Mouse (Mus musculus) liver, embryonic 13.5 days (tissue): ENCODE measurements at regions not wholly inside any gene's neighbourhood (a gene's known extent, or its start where the extent isn't known, plus 50 kb on each side); places are given as distances from the start of the nearest gene placed in this dataset.

ENCODE experiments used
- ATAC-seq: fragments of 200-750 bp; cut with Nextera tagmentation; 2 replicates; pipeline ENCODE4 v1.8.0; 2017; ENCODE audit warnings: low read depth, mild to moderate bottlenecking, moderate number of reproducible peaks, moderate library complexity
- DNase-seq: peaks from one replicate; pipeline ENCODE4 v3.0.0; 2022
- H3K27ac ChIP-seq: fragments of 300-500 bp; sonication (generic); 2 replicates; pipeline ENCODE4 v1.5.1; 2015; ENCODE audit warnings: moderate library complexity, mild to moderate bottlenecking, inconsistent platforms
- H3K27me3 ChIP-seq: fragments of 300-500 bp; sonication (generic); 2 replicates; pipeline ENCODE4 v1.6.1; 2015; ENCODE audit warnings: mild to moderate bottlenecking, inconsistent platforms
- H3K36me3 ChIP-seq: fragments of 300-500 bp; sonication (generic); 2 replicates; pipeline ENCODE4 v1.6.1; 2015; ENCODE audit warnings: mild to moderate bottlenecking, inconsistent platforms
- H3K4me1 ChIP-seq: fragments of 300-500 bp; sonication (generic); replicated peaks from 2 replicates; pipeline ENCODE4 v1.6.1; 2015; ENCODE audit warnings: inconsistent platforms
- H3K4me2 ChIP-seq: fragments of 300-500 bp; sonication (generic); 2 replicates; pipeline ENCODE4 v1.6.1; 2015; ENCODE audit warnings: inconsistent platforms, mild to moderate bottlenecking, moderate library complexity
- H3K4me3 ChIP-seq: fragments of 300-500 bp; sonication (generic); replicated peaks from 2 replicates; pipeline ENCODE4 v1.5.1; 2015; ENCODE audit warnings: mild to moderate bottlenecking, inconsistent platforms
- H3K9ac ChIP-seq: fragments of 300-500 bp; sonication (generic); 2 replicates; pipeline ENCODE4 v1.6.1; 2015; ENCODE audit warnings: mild to moderate bottlenecking, inconsistent platforms
- H3K9me3 ChIP-seq: fragments of 300-500 bp; sonication (generic); replicated peaks from 2 replicates; pipeline ENCODE4 v1.6.1; 2016; ENCODE audit warnings: inconsistent platforms
- WGBS: fragments of 180-500 bp; shearing (Covaris S2); methylation state at CpG from one replicate; pipeline ENCODE4 v1.1.7; 2015; ENCODE audit not compliant: insufficient replicate concordance; 5-methylcytosine and 5-hydroxymethylcytosine counted together

GRCm38 (mm10) chr9:30021981-30022380 is 59.0 kb upstream of the Ntm start:
- Histone ChIP-seq H3K4me1 (no peaks in the 10 kb centered on the region), H3K4me3 (no peak overlapping the region), H3K27me3 (no peaks in the 10 kb centered on the region), H3K27ac (no peak overlapping the region), H3K36me3 (no peaks in the 10 kb centered on the region), H3K4me2 (no peak overlapping the region), H3K9ac (no peak overlapping the region), H3K9me3 (no peaks in the 10 kb centered on the region)
- no peak for DNase-seq
- WGBS, result 41% methylated on average over 3 of the region's 3 CpGs
- no peak for ATAC-seq

- H3K4me1 ChIP-seq, result no peaks in the 10 kb centered on the region
- ATAC-seq, result no peak
- no peak for DNase-seq
- no peaks in the 10 kb centered on the region for H3K27me3 ChIP-seq
- no peaks in the 10 kb centered on the region for H3K9me3 ChIP-seq
- no peak overlapping the region for H3K9ac ChIP-seq
- no peak overlapping the region for H3K27ac ChIP-seq
- no peak overlapping the region for H3K4me3 ChIP-seq
- H3K4me2 ChIP-seq, result no peak overlapping the region
- H3K36me3 ChIP-seq, result no peaks in the 10 kb centered on the region
- 55% methylated on average over 7 of the region's 7 CpGs for WGBS
Observed at GRCm38 (mm10) chr9:30025275-30025674, 62.3 kb upstream of the Ntm start.

GRCm38 (mm10) chr9:30026939-30027338 is 64.0 kb upstream of the Ntm start:
- Histone ChIP-seq H3K9ac (no peak overlapping the region), H3K27ac (no peak overlapping the region), H3K9me3 (no peaks in the 10 kb centered on the region), H3K36me3 (no peaks in the 10 kb centered on the region), H3K4me3 (no peak overlapping the region), H3K4me1 (no peaks in the 10 kb centered on the region), H3K4me2 (no peak overlapping the region), H3K27me3 (no peaks in the 10 kb centered on the region)
- DNase-seq (no peak), ATAC-seq (no peak)
- WGBS, result 52% methylated on average over 5 of the region's 5 CpGs

- WGBS, result 40% methylated on average over 4 of the region's 4 CpGs
Observed at GRCm38 (mm10) chr9:30040396-30040795, 77.5 kb upstream of the Ntm start.

GRCm38 (mm10) chr9:30064551-30064950 is 101.6 kb upstream of the Ntm start:
- DNase-seq (no peak), ATAC-seq (no peak)
- Histone ChIP-seq H3K9ac (no peak overlapping the region), H3K9me3 (no peaks in the 10 kb centered on the region), H3K27me3 (no peaks in the 10 kb centered on the region), H3K36me3 (no peaks in the 10 kb centered on the region), H3K27ac (no peak overlapping the region), H3K4me2 (no peak overlapping the region), H3K4me3 (no peak overlapping the region), H3K4me1 (no peaks in the 10 kb centered on the region)
- WGBS, result 61% methylated on average over 2 of the region's 2 CpGs

More at GRCm38 (mm10) chr9:30040396-30040795, 77.5 kb upstream of the Ntm start:
- no peak overlapping the region for H3K9ac ChIP-seq
- no peak overlapping the region for H3K27ac ChIP-seq
- no peaks in the 10 kb centered on the region for H3K27me3 ChIP-seq
- ATAC-seq (no peak), DNase-seq (no peak)
- no peaks in the 10 kb centered on the region for H3K36me3 ChIP-seq
- no peak overlapping the region for H3K4me3 ChIP-seq
- H3K9me3 ChIP-seq, result no peaks in the 10 kb centered on the region
- no peaks in the 10 kb centered on the region for H3K4me1 ChIP-seq
- H3K4me2 ChIP-seq, result no peak overlapping the region

GRCm38 (mm10) chr9:30067980-30068379 is 105.0 kb upstream of the Ntm start:
- 70% methylated on average over 7 of the region's 7 CpGs for WGBS
- no peaks in the 10 kb centered on the region for H3K27me3 ChIP-seq
- H3K4me1 ChIP-seq, result no peaks in the 10 kb centered on the region
- H3K9ac ChIP-seq, result no peak overlapping the region
- no peak overlapping the region for H3K4me3 ChIP-seq
- ATAC-seq (no peak), DNase-seq (no peak)
- no peak overlapping the region for H3K4me2 ChIP-seq
- H3K36me3 ChIP-seq, result no peaks in the 10 kb centered on the region
- H3K9me3 ChIP-seq, result no peaks in the 10 kb centered on the region
- no peak overlapping the region for H3K27ac ChIP-seq

- WGBS, result 70% methylated on average over 3 of the region's 3 CpGs
- Histone ChIP-seq H3K27ac (no peak overlapping the region), H3K4me2 (no peak overlapping the region), H3K4me1 (no peaks in the 10 kb centered on the region), H3K9me3 (no peaks in the 10 kb centered on the region), H3K27me3 (no peaks in the 10 kb centered on the region), H3K4me3 (no peak overlapping the region), H3K36me3 (no peaks in the 10 kb centered on the region), H3K9ac (no peak overlapping the region)
- DNase-seq (no peak), ATAC-seq (no peak)
Observed at GRCm38 (mm10) chr9:30075233-30075632, 112.3 kb upstream of the Ntm start.

- DNase-seq, result no peak
- Histone ChIP-seq H3K4me1 (no peaks in the 10 kb centered on the region), H3K27me3 (no peaks in the 10 kb centered on the region), H3K9me3 (no peaks in the 10 kb centered on the region), H3K4me3 (no peak overlapping the region), H3K9ac (no peak overlapping the region), H3K4me2 (no peak overlapping the region), H3K36me3 (no peaks in the 10 kb centered on the region), H3K27ac (no peak overlapping the region)
- no peak for ATAC-seq
- 71% methylated on average over 6 of the region's 6 CpGs for WGBS
Observed at GRCm38 (mm10) chr9:30076006-30076405, 113.1 kb upstream of the Ntm start.

GRCm38 (mm10) chr9:30076482-30076881 is 113.5 kb upstream of the Ntm start:
- ATAC-seq (no peak), DNase-seq (no peak)
- Histone ChIP-seq H3K4me3 (no peak overlapping the region), H3K27ac (no peak overlapping the region), H3K9me3 (no peaks in the 10 kb centered on the region), H3K4me1 (no peaks in the 10 kb centered on the region), H3K9ac (no peak overlapping the region), H3K4me2 (no peak overlapping the region), H3K27me3 (no peaks in the 10 kb centered on the region), H3K36me3 (no peaks in the 10 kb centered on the region)
- WGBS, result 40% methylated on average over 3 of the region's 3 CpGs

- Histone ChIP-seq H3K27me3 (no peaks in the 10 kb centered on the region), H3K36me3 (no peaks in the 10 kb centered on the region), H3K9me3 (0 out of 2 replicates have a peak, but pooled peaks cover 2% of the 10 kb centered on the region), H3K27ac (no peak overlapping the region), H3K4me1 (no peaks in the 10 kb centered on the region), H3K4me2 (no peak overlapping the region), H3K9ac (no peak overlapping the region), H3K4me3 (no peak overlapping the region)
- DNase-seq, result no peak
- ATAC-seq, result no peak
- 58% methylated on average over 6 of the region's 6 CpGs for WGBS
Observed at GRCm38 (mm10) chr9:30101942-30102341, 139.0 kb upstream of the Ntm start.

- DNase-seq, result no peak
- Histone ChIP-seq H3K4me1 (no peaks in the 10 kb centered on the region), H3K4me2 (no peak overlapping the region), H3K36me3 (no peaks in the 10 kb centered on the region), H3K9me3 (no peaks in the 10 kb centered on the region), H3K9ac (no peak overlapping the region), H3K4me3 (no peak overlapping the region), H3K27me3 (no peaks in the 10 kb centered on the region), H3K27ac (no peak overlapping the region)
- no peak for ATAC-seq
- WGBS, result 55% methylated on average over 3 of the region's 3 CpGs
Observed at GRCm38 (mm10) chr9:30122371-30122770, 159.4 kb upstream of the Ntm start.

GRCm38 (mm10) chr9:30129151-30129550 is 166.2 kb upstream of the Ntm start:
- WGBS, result 53% methylated on average over 6 of the region's 6 CpGs
- ATAC-seq, result no peak
- Histone ChIP-seq H3K36me3 (no peaks in the 10 kb centered on the region), H3K9ac (no peak overlapping the region), H3K9me3 (no peaks in the 10 kb centered on the region), H3K27me3 (no peaks in the 10 kb centered on the region), H3K27ac (no peak overlapping the region), H3K4me1 (no peaks in the 10 kb centered on the region), H3K4me3 (no peak overlapping the region), H3K4me2 (no peak overlapping the region)
- no peak for DNase-seq
